Mouse (Mus musculus): Measurements from ENCODE around the gene Txnrd3. TPM values are rescaled to one million over a fixed set of nuclear protein-coding genes. Genes with fewer than 3 reads are reported as not detected.

Gene Txnrd3
- polyA plus RNA-seq (2014; fragmentation: Illumina TruSeq; extraction: RNeasy Lipid Tissue Mini Kit (QIAGEN cat#74804)): 14.8 TPM

GRCm38 (mm10) chr6:89643798-89644270, at the start of gene Txnrd3:
TSS of gene Txnrd3 (plus strand) at chr6:89643988.

GRCm38 (mm10) chr6:89595018-89595776, 48.6 kb upstream of the Txnrd3 start, which contains the start of gene Chchd6:
TSS of gene Chchd6 (minus strand) at chr6:89595652.

GRCm38 (mm10) chr6:89707240-89707639, 63.5 kb downstream of the Txnrd3 start, which contains the start of gene Vmn1r40:
TSS of gene Vmn1r40 (plus strand) at chr6:89707540.

Other genes with a start within 250 kb of the Txnrd3 start
- 1.0 TPM for gene Chchd6, start 48.3 kb upstream of the Txnrd3 start, polyA plus RNA-seq (2014; fragmentation: Illumina TruSeq; extraction: RNeasy Lipid Tissue Mini Kit (QIAGEN cat#74804))
- not detected for gene Vmn1r40, start 63.6 kb downstream of the Txnrd3 start, polyA plus RNA-seq (2014; fragmentation: Illumina TruSeq; extraction: RNeasy Lipid Tissue Mini Kit (QIAGEN cat#74804))
- gene Vmn1r41, start 96.8 kb downstream of the Txnrd3 start, polyA plus RNA-seq (2014; fragmentation: Illumina TruSeq; extraction: RNeasy Lipid Tissue Mini Kit (QIAGEN cat#74804)): not detected
- gene Vmn1r42, start 232.4 kb downstream of the Txnrd3 start, polyA plus RNA-seq (2014; fragmentation: Illumina TruSeq; extraction: RNeasy Lipid Tissue Mini Kit (QIAGEN cat#74804)): not detected
- gene Vmn1r43, start 232.4 kb downstream of the Txnrd3 start, polyA plus RNA-seq (2014; fragmentation: Illumina TruSeq; extraction: RNeasy Lipid Tissue Mini Kit (QIAGEN cat#74804)): not detected
- not detected for gene Vmn1r44, start 239.7 kb downstream of the Txnrd3 start, polyA plus RNA-seq (2014; fragmentation: Illumina TruSeq; extraction: RNeasy Lipid Tissue Mini Kit (QIAGEN cat#74804))

Data from ovary, adult 10 weeks (tissue).